Mouse (Mus musculus) ES-E14 (cell line): ENCODE data around the gene Tbc1d23.

ENCODE experiments used
- CHD2 ChIP-seq: IDR thresholded peaks from 2 replicates; pipeline ENCODE4 v1.6.1; 2014; ENCODE audit warnings: mild to moderate bottlenecking, low read depth, low read length, inconsistent platforms
- HCFC1 ChIP-seq: IDR thresholded peaks from 2 replicates; pipeline ENCODE4 v1.6.1; 2012; ENCODE audit warnings: low read length, inconsistent platforms, borderline replicate concordance; ENCODE audit not compliant: insufficient read depth
- MAFK ChIP-seq: IDR thresholded peaks from 2 replicates; pipeline ENCODE4 v1.6.1; 2014; ENCODE audit warnings: mild to moderate bottlenecking, low read depth, low read length, inconsistent platforms; ENCODE audit not compliant: insufficient read depth
- ZNF384 ChIP-seq: IDR thresholded peaks from 2 replicates; pipeline ENCODE4 v1.6.1; 2012; ENCODE audit warnings: low read depth, low read length, inconsistent platforms

DNA sequence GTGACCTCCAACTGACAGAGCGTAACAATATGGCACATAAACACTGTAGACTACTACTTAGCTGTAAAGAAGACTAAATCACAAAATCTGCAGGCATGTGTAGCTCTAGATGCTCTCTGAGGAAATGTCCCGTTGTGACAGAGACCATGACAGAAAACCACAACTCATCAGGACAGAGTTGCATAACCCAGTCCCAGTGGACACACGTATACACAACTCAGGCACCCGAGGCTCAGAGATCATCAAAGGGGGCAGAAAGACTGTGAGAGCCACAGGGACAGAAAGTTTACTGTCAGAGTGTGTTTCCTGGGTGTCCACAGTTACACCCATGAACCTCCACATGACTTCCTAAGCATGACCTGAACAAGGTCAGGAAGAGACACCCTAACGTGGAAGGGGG, 34.7 kb downstream of the Tbc1d23 start:
- no peak for TF ChIP-seq ZNF384
- no peak for TF ChIP-seq HCFC1
- TF ChIP-seq CHD2 = no peak
- TF ChIP-seq MAFK = no peak
